Mouse (Mus musculus): ENCODE results near the gene Kif3b.
A peak's percentile ranks its signal among the peaks of the same experiment; 100 is the strongest.
"Not testable (repeated sequence)": the region's sequence is repeated elsewhere in the genome, so short reads cannot be mapped to it uniquely, and the experiment has no call there.

Kif3b gene

GRCm38 (mm10) chr2:153346221-153347182 lies 55.3 kb downstream of the Kif3b start:
- peak; percentile 87 for DNase-seq (ENCODE audit: low spot score)

DNA sequence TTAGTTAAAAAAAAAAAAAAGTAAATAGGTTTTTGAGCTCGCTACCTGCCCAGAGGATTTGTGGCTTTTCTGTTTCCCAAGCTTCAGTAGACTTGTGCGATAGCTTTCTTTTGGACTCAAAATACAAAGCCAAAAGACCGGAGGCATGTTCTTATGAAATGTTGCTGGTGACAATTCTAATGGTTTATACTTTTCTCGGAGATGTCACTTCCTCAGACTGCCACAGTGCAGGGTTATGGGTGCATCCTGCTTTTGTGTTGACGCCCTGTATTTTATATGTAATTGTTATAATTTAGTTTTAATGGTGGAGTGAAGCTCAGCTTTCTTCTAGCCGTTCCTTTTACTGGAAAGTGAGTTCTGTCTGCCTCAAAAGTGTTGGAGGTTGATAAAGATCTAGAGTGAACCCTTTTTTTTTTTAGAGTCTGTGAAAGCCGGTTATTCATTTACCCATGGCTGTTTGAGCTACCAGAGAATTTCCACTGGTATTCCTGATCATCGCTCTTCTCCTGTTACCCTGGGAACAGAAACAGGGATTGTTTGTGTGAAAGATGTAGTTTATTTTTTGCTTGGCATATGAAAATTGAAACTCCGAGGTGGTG lies 56.1 kb downstream of the Kif3b start:
- no peak for DNase-seq (ENCODE audit: low spot score)

DNA sequence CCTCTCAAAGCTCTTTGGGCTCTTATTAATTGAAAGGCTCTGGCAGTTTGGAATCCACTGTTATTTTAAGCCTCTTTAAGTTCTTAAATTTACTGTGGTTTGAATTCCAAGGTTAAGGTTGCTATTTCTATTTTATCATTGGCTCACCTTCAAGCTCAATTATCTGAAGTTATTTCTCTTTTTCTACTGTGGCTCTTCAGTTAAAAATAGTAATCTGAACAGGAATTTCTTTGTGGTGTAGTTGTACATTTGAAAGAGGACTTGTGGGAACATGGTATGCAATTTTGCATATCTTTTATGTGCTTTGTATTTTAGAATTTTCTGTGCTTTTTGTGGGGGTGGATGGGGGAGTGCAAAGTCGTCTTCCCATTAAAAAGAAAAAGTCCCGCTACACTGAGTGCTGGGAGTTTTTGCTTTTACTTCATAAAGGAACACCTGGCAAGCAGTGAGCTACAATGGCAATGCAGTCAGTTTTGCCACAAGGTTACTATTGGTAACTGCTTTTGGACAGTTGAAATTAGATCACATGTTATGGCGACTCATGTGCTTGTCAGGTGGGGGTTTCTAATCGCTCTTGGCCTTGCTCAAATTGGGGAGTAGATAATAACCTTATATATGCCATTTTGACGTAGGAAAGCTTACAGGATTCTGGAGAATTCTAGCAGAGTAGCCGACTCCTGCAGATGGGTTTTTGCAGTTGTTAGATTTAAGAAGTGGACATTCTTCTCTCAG lies 57.1 kb downstream of the Kif3b start:
- no peak for DNase-seq (ENCODE audit: low spot score)

- DNase-seq (ENCODE audit: low spot score): no peak
Observed at GRCm38 (mm10) chr2:153350552-153351181, 59.5 kb downstream of the Kif3b start.

- no peak for DNase-seq (ENCODE audit: low spot score)
Observed at GRCm38 (mm10) chr2:153354648-153355047, 63.4 kb downstream of the Kif3b start.

GRCm38 (mm10) chr2:153356784-153357183 lies 65.6 kb downstream of the Kif3b start:
- no peak for DNase-seq (ENCODE audit: low spot score)

- no peak for DNase-seq (ENCODE audit: low spot score)
Observed at GRCm38 (mm10) chr2:153361101-153361710, 70.0 kb downstream of the Kif3b start.

GRCm38 (mm10) chr2:153364531-153364930 lies 73.3 kb downstream of the Kif3b start:
- not testable (repeated sequence) for DNase-seq (ENCODE audit: low spot score)

GRCm38 (mm10) chr2:153370871-153371270 lies 79.7 kb downstream of the Kif3b start:
- no peak for DNase-seq (ENCODE audit: low spot score)

DNA sequence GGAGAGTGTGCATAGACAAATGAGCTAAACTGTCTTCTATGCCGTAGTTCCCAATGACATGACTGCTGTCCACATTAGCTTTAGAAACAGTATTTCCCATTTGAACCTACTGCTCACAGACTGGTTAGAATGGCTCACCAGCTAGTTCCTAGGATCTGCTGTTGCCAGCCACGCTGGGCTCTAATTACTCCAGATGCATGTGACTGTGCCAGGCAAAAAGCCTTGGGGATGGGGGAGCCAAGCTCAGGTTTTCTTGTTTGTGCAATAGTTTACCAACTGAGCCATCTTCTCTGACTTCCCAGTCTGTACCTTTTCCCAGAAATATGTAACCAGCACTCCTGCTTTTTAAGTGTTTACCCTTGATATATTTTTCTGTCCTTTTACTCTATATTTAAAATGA lies 84.2 kb downstream of the Kif3b start:
- no peak for DNase-seq (ENCODE audit: low spot score)

GRCm38 (mm10) chr2:153380479-153380878 lies 89.3 kb downstream of the Kif3b start:
- no peak for DNase-seq (ENCODE audit: low spot score)
